Mouse (Mus musculus) liver, embryonic 14.5 days (tissue): ENCODE results near the gene Jund. TPM values are rescaled to one million over a fixed set of nuclear protein-coding genes. Genes with fewer than 3 reads are reported as not detected.

Source experiments
- ATAC-seq: fragments of 200-750 bp; cut with Nextera tagmentation; 2 replicates; pipeline ENCODE4 v1.8.0; 2017; ENCODE audit warnings: moderate number of reproducible peaks, mild to moderate bottlenecking, moderate library complexity; ENCODE audit not compliant: insufficient read depth
- DNase-seq, 3 experiments: peaks; one replicate each; pipeline ENCODE4 v3.0.0-alpha.2; 2012 to 2013; ENCODE audit warnings: low read depth in 3 of 3, low spot score in 3 of 3
- H3K27ac ChIP-seq: fragments of 300-500 bp; sonication (generic); 2 replicates; pipeline ENCODE4 v1.5.1; 2014; ENCODE audit warnings: moderate library complexity, mild to moderate bottlenecking, control low read depth, inconsistent platforms
- H3K27me3 ChIP-seq: fragments of 300-500 bp; sonication (generic); 2 replicates; pipeline ENCODE4 v1.6.1; 2014; ENCODE audit warnings: mild to moderate bottlenecking, low read length, moderate library complexity; ENCODE audit not compliant: control insufficient read depth, insufficient read depth
- H3K36me3 ChIP-seq: fragments of 300-500 bp; sonication (generic); replicated peaks from 2 replicates; pipeline ENCODE4 v1.6.1; 2014; ENCODE audit warnings: low read depth; ENCODE audit not compliant: control insufficient read depth, insufficient read depth
- H3K4me1 ChIP-seq, 2 experiments: fragments of 200-500 bp in 1 of 2; fragments of 300-500 bp in 1 of 2; sonication (generic) in 1 of 2; replicated peaks; 2 replicates each; pipeline ENCODE4 v1.6.1; 2012 to 2014; ENCODE audit warnings: antibody characterized with exemption in 1 of 2, inconsistent platforms in 1 of 2, low read length in 1 of 2; ENCODE audit not compliant: control insufficient read depth in 2 of 2, insufficient read depth in 2 of 2
- H3K4me2 ChIP-seq: fragments of 300-500 bp; sonication (generic); 2 replicates; pipeline ENCODE4 v1.6.1; 2014; ENCODE audit warnings: low read depth, mild to moderate bottlenecking, control low read depth, moderate library complexity
- H3K4me3 ChIP-seq, 2 experiments: fragments of 200-500 bp in 1 of 2; fragments of 300-500 bp in 1 of 2; sonication (generic) in 1 of 2; 2 replicates each; pipeline ENCODE4 v1.5.1; 2012 to 2014; ENCODE audit warnings: low read depth in 2 of 2, low read length in 2 of 2, mild to moderate bottlenecking in 2 of 2, control low read depth in 1 of 2, inconsistent platforms in 1 of 2, moderate library complexity in 1 of 2; ENCODE audit not compliant: insufficient read depth in 1 of 2
- H3K9ac ChIP-seq: fragments of 300-500 bp; sonication (generic); replicated peaks from 2 replicates; pipeline ENCODE4 v1.6.1; 2014; ENCODE audit warnings: mild to moderate bottlenecking, control low read depth, moderate library complexity
- H3K9me3 ChIP-seq: fragments of 300-500 bp; sonication (generic); 2 replicates; pipeline ENCODE4 v1.6.1; 2016; ENCODE audit warnings: low read length, mixed read lengths; ENCODE audit not compliant: control insufficient read depth
- CTCF ChIP-seq: IDR thresholded peaks from 2 replicates; pipeline ENCODE4 v1.5.1; 2016; ENCODE audit warnings: antibody characterized with exemption, low read depth, control low read depth
- EP300 ChIP-seq: IDR thresholded peaks from 2 replicates; pipeline ENCODE4 v1.6.1; 2016; ENCODE audit warnings: antibody characterized with exemption, low read depth
- WGBS: fragments of 180-500 bp; shearing (Covaris S2); extraction: QIAGEN DNeasy Blood & Tissue Kit; methylation state at CpG from one replicate; pipeline ENCODE4 v1.1.7; 2014; ENCODE audit not compliant: insufficient replicate concordance; 5-methylcytosine and 5-hydroxymethylcytosine counted together
- polyA plus RNA-seq, 2 experiments: library from polyadenylated mRNA; depleted of rRNA in 1 of 2; stranded (reverse) in 1 of 2; unstranded in 1 of 2; fragments of >200 nt; fragmentation: Nextera tagmentation in 1 of 2; extraction: Ambion mirVana in 1 of 2; gene quantifications; 2 replicates each; pipeline versions ENCODE4 v1.2.1 to v1.2.3; 2012 to 2014

The Jund gene
- polyA plus RNA-seq, 2 experiments = 20.3 to 29.4 TPM

DNA sequence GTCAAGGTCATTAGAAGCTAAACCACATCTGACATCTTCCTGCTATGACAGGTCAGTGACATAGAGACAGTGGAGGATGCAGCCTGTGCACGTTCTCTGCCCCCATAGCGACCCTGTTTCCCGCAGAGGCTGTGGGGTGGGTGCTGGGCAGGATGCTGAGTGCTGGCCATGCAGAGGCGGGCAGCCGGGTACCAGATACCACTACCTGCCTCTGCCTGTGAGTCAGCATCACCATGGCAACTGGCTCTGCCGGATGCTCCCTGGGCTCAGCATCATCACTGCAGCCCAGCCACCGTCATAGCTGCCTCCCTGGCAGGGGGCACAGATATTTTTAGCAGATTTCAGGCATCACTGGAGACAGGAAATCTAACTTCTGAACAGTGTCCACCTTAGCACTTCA, 14.5 kb upstream of the Jund start:
- TF ChIP-seq EP300 (no peak), CTCF (no peak)
- DNase-seq (no peak), ATAC-seq (no peak)
- Histone ChIP-seq H3K27me3 (no peaks in the 10 kb centered on the region), H3K9ac (no peak overlapping the region), H3K4me1 (peaks cover 9 to 10% of the 10 kb centered on the region in 2 experiments), H3K4me2 (no peak overlapping the region), H3K4me3 (no peak overlapping the region), H3K27ac (no peak overlapping the region), H3K36me3 (no peaks in the 10 kb centered on the region; the same call in 1 of the 2 replicates), H3K9me3 (no peaks in the 10 kb centered on the region)
- 60% methylated on average over 7 of the region's 7 CpGs for WGBS

- H3K4me3 ChIP-seq = no peak overlapping the region
- no peaks in the 10 kb centered on the region for H3K9me3 ChIP-seq
- no peak for TF ChIP-seq CTCF
- no peak for TF ChIP-seq EP300
- H3K27me3 ChIP-seq = no peaks in the 10 kb centered on the region
- no peak overlapping the region for H3K9ac ChIP-seq
- WGBS = 68% methylated on average over 8 of the region's 8 CpGs
- H3K4me2 ChIP-seq = no peak overlapping the region
- no peak for ATAC-seq
- H3K27ac ChIP-seq = no peak overlapping the region
- no peaks in the 10 kb centered on the region; a peak in 1 of 4 replicates for H3K4me1 ChIP-seq
- no peak for DNase-seq
- H3K36me3 ChIP-seq = no peaks in the 10 kb centered on the region
Observed at GRCm38 (mm10) chr8:70687576-70687975, 11.2 kb upstream of the Jund start.

- WGBS = 73% methylated on average over 3 of the region's 3 CpGs
- Histone ChIP-seq H3K4me1 (no peaks in the 10 kb centered on the region; a peak in 1 of 4 replicates), H3K9ac (no peak overlapping the region), H3K27ac (no peak overlapping the region), H3K36me3 (no peaks in the 10 kb centered on the region), H3K4me2 (no peak overlapping the region), H3K9me3 (no peaks in the 10 kb centered on the region), H3K4me3 (no peak overlapping the region), H3K27me3 (no peaks in the 10 kb centered on the region)
- DNase-seq = no peak
- TF ChIP-seq CTCF = no peak
- TF ChIP-seq EP300 = no peak
- no peak for ATAC-seq
Observed at GRCm38 (mm10) chr8:70688136-70688535, 10.6 kb upstream of the Jund start.

DNA sequence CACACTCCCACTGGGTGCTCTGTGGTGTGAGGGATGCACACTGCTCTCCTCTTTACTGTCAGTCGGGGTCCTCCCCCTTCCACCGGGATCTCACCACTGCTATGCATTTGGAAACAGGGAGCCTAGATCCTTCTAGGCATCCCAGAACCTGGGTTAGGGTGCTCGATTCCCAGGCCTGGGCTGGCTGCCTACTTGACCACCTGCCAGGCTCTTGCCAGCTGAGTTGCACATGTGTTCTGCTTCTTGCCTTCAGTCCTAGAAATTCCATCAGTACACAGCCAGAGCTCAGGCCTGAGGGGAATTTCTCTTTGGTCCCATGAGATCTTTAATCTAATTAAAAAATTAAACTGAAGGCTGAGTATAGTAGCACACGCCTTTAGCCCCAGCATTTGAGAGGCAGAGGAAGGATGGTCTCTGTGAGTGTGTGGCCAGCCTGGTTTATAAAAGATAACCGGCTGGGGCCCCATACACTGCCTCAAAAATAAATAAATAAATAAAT, 8.8 kb upstream of the Jund start:
- Histone ChIP-seq H3K36me3 (no peaks in the 10 kb centered on the region), H3K4me3 (no peak overlapping the region), H3K27ac (no peak overlapping the region), H3K4me1 (peaks cover 2 to 7% of the 10 kb centered on the region in 2 experiments; a peak in 2 of 4 replicates), H3K9me3 (no peaks in the 10 kb centered on the region), H3K4me2 (no peak overlapping the region), H3K27me3 (no peaks in the 10 kb centered on the region), H3K9ac (no peak overlapping the region)
- WGBS = 51% methylated on average over 5 of the region's 5 CpGs
- ATAC-seq (no peak), DNase-seq (no peak)
- TF ChIP-seq EP300 (no peak), CTCF (no peak)

GRCm38 (mm10) chr8:70691230-70691629, 7.5 kb upstream of the Jund start:
- peaks cover 13 to 19% of the 10 kb centered on the region in 2 experiments for H3K4me1 ChIP-seq
- no peak for DNase-seq
- H3K36me3 ChIP-seq = no peaks in the 10 kb centered on the region
- no peak overlapping the region for H3K4me2 ChIP-seq
- no peaks in the 10 kb centered on the region for H3K9me3 ChIP-seq
- no peak overlapping the region for H3K4me3 ChIP-seq
- H3K9ac ChIP-seq = no peak overlapping the region
- WGBS = 67% methylated on average over 4 of the region's 4 CpGs
- no peaks in the 10 kb centered on the region for H3K27me3 ChIP-seq
- H3K27ac ChIP-seq = no peak overlapping the region
- no peak for ATAC-seq
- TF ChIP-seq EP300 (no peak), CTCF (no peak)
